Mouse (Mus musculus) v-Abl transformed pro-B cells (cell line): ENCODE data around the gene Syt14.

Source experiments
- in situ Hi-C, 2 experiments: fragments of 400-800 bp; cut with MboI; formaldehyde crosslinking; loops; one replicate each; pipeline ENCODE4 v1.15.1; 2025; ENCODE audit not compliant: unreplicated experiment in 2 of 2

Gene Syt14

DNA sequence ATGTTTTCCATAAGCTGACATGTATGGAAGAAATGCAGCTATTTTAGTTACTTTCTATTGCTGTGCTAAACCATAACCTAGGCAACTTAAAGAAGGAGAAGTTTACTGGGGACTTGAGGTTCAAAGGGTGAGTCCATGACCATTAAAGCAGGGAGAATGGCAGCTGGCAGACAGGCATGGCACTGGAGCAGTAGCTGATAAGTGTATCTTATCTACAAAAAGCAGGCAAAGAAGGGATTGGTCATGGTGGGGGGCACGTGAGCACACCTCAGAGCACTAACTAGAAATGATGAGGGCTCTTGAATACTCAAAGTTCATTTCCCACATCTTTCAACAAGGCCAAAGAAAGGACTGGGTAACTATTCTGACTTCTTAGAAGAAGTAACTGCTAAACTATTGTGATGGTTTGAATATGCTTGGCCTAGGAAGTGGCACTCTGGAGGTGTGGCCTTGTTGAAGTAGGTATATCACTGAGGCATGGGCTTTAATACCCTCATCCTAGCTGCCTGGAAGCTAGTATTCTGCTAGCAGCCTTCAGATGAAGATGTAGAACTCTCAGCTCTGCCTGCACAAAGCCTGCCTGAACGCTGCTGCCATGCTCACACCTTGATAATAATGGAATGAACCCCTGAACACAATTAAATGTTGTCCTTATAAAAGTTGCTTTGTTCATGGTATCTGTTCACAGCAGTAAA lies 41.2 kb downstream of the Syt14 start:
- in situ Hi-C loops = no loop called here

GRCm38 (mm10) chr1:192993491-192993890 lies 42.1 kb downstream of the Syt14 start:
- in situ Hi-C loops = no loop called here

- in situ Hi-C loops = no loop called here
Observed at GRCm38 (mm10) chr1:192987203-192987602, 48.4 kb downstream of the Syt14 start.

DNA sequence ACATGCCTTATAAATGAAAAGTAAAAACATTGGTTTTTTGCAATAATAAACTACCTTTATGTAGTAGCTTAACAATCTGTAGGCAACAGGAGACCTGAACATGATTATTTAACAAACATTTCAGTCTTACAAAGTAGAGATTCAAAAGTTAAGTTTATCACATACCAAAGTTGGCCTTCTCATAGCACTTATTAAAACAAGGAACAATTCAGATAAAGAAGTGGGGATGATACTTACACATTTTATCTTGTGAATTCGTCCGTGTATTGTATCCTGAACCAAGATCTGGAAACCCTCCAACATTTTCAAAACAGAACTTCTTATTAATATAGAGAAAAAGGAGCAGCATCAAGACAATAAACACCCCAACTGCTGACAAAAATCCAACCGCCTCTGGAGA lies 49.1 kb downstream of the Syt14 start:
- in situ Hi-C loops = no loop called here

GRCm38 (mm10) chr1:192984333-192984732 lies 51.2 kb downstream of the Syt14 start:
- in situ Hi-C loops = no loop called here

DNA sequence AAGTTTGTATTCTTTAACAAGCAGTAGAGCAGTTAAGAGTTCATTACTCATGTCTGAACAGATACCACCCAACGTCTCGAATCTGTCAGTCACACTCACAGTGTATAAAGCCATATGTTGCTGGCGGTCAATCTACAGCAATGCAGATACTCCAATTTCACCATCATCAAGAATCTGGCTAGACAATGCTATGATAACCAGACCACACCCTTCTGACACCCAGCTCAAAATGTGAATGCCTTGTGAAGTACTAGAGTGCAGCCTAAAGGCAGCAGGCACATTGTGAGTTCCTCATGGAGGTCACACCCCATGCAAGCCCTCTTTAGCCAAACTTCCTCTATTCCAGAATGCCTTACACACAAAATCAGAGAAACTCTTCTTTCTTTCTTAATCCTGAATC lies 53.9 kb downstream of the Syt14 start:
- in situ Hi-C loops = no loop called here

- in situ Hi-C loops = no loop called here
Observed at GRCm38 (mm10) chr1:192981120-192981519, 54.5 kb downstream of the Syt14 start.

DNA sequence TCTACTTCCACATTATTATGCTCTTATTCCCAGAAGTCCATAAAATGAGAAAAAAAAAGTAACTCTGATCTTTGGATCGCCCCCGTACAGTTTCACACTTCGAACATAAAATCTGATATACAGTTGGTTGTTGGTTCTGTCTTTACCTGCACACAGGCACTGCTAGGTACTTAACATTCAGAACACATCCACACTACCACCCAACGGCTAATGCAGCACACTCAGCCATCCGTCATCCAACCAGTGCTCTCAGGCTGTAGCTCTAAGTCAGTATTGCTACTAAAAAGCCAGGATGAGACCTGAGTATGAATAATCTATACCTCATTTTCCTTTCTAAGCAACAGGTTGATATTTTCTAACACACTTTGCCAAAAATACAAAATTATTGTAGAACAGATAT lies 73.3 kb downstream of the Syt14 start:
- in situ Hi-C loops = no loop called here

DNA sequence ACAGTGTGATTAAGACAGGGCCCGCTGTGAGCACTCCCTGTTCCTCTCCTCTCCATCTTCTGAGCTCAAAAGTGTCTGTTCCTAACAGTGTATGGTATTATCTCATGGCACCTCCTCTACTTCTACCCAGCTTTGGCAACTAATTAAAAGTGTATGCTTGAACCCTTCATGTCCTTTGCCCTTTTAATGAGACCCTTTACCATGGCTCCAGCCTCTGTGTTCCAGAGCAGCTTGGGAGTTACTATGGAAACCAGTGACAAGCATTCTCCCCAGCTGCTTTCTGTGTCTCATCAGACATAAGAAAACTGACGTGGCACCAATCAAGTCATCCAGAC lies 87.8 kb downstream of the Syt14 start:
- in situ Hi-C loops = loop anchor here in 1 of 2 experiments (25.0 kb wide), 1 partner anchor 761 kb away; the partner anchor contains the start of gene Kcnh1

DNA sequence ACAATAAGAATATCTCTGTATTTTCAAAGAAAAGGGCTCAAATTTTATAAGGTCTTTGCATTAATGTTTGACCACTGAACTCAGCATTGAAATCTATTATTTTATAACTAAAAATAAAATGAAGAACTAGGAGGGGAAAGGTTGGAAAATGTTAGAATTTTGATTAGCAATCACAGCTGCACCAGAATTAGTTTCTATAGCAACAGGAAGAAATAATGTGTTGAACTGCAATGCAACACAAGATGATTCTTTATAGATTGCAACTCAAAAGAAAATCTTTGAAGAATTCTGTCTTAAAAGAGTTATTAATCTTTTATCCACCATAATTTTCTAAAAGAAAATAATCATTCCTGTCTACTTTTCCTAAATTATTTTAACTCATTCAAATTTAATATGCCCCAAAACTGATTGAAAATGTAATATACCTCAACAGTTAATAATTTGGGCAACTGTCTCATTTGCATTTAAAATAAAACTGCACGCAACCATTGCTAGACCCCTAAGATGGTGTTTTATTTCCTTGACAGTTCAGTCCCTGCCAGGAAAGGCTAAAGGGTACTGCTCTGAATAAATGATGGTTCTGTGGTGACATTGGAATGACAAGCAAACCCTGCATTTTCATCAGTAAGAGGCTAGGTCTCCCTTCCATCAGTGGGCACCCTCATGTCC lies 88.3 kb downstream of the Syt14 start:
- in situ Hi-C loops = loop anchor here in 1 of 2 experiments (25.0 kb wide), 1 partner anchor 760 kb away; the partner anchor contains the start of gene Kcnh1

GRCm38 (mm10) chr1:192939033-192939432 lies 96.5 kb downstream of the Syt14 start:
- in situ Hi-C loops = loop anchor here in 1 of 2 experiments (25.0 kb wide), 1 partner anchor 752 kb away; the partner anchor contains the start of gene Kcnh1

- in situ Hi-C loops = loop anchor here in 1 of 2 experiments (25.0 kb wide), 1 partner anchor 751 kb away; the partner anchor contains the start of gene Kcnh1
Observed at GRCm38 (mm10) chr1:192937956-192938355, 97.6 kb downstream of the Syt14 start.

DNA sequence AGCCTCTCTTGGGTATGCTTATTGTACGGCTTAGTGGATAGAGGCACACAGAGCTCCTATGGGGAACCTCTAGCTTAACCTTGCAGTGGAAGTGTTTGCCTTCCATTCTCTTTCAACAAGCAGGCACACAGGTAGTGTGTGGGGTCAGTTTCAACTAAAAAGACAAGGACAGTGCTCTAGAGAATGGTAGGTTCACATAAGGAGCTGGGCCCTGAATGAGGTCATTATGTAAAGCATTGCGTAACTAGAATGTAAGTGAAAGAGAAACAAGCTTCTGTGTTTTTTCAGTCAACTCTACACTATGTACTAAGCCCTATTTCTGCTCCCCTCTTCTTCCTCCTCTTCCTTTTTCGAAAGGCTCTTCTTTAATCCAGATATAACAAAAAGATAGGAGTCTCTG lies 103.8 kb downstream of the Syt14 start:
- in situ Hi-C loops = loop anchor here in 1 of 2 experiments (25.0 kb wide), 1 partner anchor 744 kb away; the partner anchor contains the start of gene Kcnh1

DNA sequence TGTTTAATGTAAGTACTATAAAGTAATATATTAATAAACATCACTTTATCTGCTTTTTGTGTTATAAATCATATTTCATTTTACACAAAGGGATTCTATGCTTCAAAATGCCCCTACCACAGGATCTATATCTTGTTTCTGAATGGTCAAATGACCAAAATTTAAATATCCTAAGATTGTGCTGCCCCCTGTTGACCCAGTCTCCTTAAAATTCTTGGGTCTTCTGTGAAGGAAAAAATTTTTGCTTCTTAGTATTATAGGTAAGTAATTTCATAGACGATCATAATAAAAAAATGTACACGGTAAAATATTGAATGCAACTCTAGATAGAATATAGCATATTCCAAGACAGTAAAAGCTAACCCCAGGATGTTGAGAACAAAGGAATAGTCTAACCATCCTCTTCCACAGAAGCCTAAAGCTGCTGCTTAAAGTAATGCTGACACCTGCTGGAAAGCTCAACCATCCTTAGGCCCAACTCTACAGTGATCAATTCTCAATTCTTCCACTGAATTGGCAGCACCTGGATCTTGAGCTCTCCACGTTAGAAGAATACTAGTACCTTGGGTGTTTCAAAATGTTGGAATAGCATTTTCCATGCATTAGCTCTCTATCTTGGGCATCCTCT lies 123.4 kb downstream of the Syt14 start:
- in situ Hi-C loops = loop anchor here (5.0 to 25.0 kb wide), 4 partner anchors 120 to 1075 kb away; no protein-coding TSS in a partner anchor

GRCm38 (mm10) chr1:192901516-192901915 lies 134.1 kb downstream of the Syt14 start:
- in situ Hi-C loops = loop anchor here in 1 of 2 experiments (25.0 kb wide), 1 partner anchor 1064 kb away; no protein-coding TSS in a partner anchor

DNA sequence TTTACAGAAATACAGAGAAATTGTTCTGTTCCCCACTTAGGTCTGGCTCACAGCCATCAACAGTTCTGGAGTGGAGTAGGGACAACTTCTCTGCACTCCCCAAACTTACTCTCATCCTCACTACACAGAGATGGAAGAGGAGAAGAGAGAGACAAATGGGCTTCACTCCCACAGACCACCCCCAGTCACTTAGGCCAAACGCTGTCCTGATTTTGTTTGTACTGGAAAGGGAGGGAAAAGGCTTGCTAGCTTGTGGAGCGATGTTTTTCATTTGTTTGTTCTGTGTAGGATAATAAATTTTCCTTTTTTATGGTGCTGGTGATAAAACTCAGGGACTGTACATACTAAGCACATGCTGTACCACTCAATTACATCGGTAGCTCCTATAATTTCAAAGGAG lies 134.7 kb downstream of the Syt14 start:
- in situ Hi-C loops = loop anchor here in 1 of 2 experiments (25.0 kb wide), 1 partner anchor 1064 kb away; no protein-coding TSS in a partner anchor

DNA sequence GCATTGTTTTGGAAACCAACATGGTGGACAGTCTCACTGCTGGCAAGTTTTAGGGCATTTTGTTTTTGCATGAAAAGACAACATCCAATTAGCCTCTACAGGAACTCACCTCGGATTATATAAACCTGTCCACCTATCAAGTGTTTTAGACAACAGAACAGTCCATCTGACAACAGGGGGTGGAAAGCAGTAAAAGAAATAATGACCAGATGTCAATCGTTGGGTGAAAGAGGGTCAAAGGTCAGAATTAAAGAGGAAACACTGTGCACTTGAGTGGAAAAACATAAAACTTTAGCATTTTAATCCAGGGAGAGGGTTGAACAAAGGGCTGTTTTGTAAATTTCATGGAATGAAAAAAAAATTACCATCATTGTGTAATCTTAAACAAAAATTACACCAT lies 136.8 kb downstream of the Syt14 start:
- in situ Hi-C loops = loop anchor here (5.0 to 10.0 kb wide), 5 partner anchors 36 to 1074 kb away; partner anchors contain the start of genes Lamb3 (in 1 of the 2), Nek2 (in 1 of the 2) and Traf3ip3 (in 1 of the 2)

DNA sequence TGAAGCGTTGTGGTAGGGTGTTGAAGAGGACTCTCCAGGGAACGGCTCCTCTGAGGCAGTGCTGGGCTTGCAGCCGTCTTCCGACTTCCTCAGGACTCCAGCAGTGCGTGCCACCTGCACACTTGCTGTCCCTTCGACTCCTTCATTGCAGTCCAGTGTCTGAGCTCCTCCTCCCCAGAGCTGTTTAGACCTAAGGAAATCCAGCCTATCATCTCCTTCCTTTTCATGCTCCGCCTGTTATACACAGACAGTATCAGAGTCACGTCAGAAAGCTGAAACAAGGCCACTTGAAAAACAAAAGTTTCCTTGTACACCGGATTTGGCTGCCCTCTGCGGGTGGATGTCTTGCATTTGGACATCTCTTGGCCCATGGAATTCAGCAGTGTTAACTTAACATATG lies 138.4 kb downstream of the Syt14 start:
- in situ Hi-C loops = loop anchor here (5.0 to 10.0 kb wide), 5 partner anchors 35 to 1072 kb away; partner anchors contain the start of genes Lamb3 (in 1 of the 2), Nek2 (in 1 of the 2) and Traf3ip3 (in 1 of the 2)

DNA sequence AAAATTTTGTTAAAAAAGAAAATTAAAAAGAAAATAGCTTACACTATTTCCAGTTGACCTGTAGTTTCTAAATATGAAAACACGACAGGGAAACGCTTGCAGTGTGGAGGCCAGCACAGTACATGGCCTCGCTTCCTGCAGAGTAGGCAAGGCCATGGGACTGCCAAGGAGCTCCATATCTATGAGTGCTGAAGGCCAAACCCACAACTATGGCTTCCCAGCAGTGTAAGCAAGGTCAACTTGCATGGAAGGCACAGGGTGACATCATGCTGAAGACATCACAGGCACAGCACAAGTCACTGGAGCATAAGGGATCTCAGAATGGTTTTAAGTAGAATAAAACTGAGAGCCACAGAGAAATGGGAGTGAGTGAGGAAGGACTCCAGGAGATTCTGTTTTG lies 139.5 kb downstream of the Syt14 start:
- in situ Hi-C loops = loop anchor here (5.0 to 10.0 kb wide), 5 partner anchors 34 to 1071 kb away; partner anchors contain the start of genes Lamb3 (in 1 of the 2), Nek2 (in 1 of the 2) and Traf3ip3 (in 1 of the 2)

- in situ Hi-C loops = loop anchor here (5.0 to 10.0 kb wide), 6 partner anchors 33 to 1066 kb away; partner anchors contain the start of genes Lamb3 (in 1 of the 2), Nek2 (in 1 of the 2), Sertad4 (in 1 of the 2) and Traf3ip3 (in 1 of the 2)
Observed at GRCm38 (mm10) chr1:192890716-192891115, 144.9 kb downstream of the Syt14 start.
